Mouse (Mus musculus) activated CD4-positive, CD25-positive, alpha-beta regulatory T cell, adult 4 months (primary cell): ENCODE data around the gene Arhgap35. TPM values are rescaled to one million over a fixed set of nuclear protein-coding genes. Genes with fewer than 3 reads are reported as not detected.

Source experiments
- ATAC-seq: one replicate; pipeline ENCODE4 v1.8.0; 2017
- polyA plus RNA-seq, 2 experiments: library from polyadenylated mRNA; unstranded; fragments of 100-300 nt; shearing (Covaris generic); gene quantifications; one replicate each; pipeline ENCODE4 v1.2.1; 2017

Gene Arhgap35
- polyA plus RNA-seq, 2 experiments from 2014 or later = 2.1 to 2.2 TPM

DNA sequence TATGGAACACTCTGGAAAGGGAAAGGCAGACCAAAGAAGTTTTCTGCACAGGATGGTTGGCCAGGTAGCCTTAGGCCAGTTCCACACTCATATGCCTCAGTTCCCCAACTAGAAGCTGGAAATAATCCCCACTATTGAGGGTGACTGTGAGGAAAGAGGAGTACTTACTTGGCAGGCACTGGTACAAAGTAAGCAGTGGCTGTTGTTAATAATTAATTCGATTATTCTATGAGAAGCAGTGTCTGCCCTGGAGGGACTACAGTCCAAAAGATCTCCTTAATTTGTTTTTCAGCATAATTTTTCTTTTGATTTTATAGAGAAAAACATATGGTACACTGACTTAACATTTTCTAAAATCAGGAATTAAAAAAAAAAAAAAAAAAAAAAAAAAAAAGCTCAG, 10.7 kb downstream of the Arhgap35 start:
- no peak for ATAC-seq

DNA sequence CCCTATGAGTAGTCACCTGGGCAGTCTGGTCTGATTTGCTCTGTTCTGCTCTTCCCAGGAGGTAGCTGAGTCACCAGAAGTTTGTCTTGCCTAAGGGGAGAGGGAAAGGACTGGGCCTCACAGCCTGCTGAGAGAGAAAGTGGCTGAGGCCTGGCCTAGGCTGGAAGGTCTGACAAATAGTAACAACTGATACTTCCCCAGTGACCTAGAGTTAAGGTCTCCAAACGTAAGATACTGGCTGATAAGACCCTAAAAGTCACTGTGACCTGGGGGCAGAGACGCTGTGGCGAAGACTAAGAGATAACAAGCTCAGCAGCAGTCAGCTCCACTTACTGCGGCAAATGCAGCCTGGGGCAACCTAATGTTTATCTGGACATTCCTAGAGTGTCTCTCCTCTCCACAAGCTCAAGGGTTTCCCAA, 13.1 kb downstream of the Arhgap35 start:
- ATAC-seq = no peak

DNA sequence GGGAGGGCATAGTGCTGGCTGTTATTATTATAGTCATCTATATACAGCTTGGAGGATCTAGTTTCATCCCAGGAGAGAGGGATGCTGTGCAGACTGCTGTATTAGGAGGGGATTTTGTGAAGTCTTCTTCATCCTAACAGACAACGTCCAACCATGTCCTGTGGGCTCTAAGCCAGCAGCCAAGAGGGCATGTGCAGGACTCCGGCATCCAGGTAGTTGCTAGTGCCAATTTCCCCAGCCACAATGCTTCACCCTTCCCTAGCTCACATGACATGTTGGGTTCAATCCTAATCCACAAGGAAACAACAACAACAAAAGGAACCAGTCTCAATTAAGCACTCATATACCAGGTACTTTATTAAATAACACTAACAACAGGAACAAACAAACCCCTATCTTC, 15.8 kb downstream of the Arhgap35 start:
- no peak for ATAC-seq

DNA sequence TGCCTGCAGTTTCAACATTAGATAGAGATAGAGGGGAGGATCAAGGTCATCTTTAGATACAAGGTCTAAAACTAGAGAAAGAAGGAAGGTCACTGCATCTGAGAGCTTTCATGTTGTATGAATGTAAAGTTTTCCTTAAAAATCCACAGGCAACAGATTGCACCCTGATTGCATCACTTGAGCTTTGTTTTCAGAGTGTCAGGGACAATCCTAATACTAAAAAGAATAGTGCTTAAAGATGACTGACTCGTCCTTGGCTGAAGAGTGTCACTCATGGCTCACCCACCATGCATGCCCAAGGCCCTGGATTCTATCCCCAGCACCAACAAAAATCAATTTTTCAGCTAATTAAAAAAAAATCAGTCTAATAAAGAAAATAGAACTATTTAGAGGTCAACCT, 23.5 kb downstream of the Arhgap35 start:
- no peak for ATAC-seq

DNA sequence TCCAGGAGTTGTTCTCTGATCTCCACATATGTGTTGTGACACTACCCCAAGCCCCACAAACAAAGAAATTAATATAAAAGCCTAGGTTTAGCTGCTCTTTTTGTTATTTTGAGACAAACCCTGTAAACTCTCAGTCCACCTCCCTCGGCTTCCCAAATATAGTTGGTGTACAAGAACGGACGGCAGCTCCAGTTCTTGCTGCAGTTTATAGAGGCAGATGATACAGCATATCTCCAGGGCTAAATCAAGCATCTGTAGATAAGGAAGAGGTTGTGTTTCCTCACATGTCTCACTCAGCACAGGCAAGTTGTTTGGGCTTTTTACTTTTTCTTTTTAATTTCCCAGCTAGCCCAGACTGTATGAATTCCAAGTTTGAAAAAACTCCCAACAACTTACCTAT, 27.1 kb downstream of the Arhgap35 start:
- ATAC-seq = no peak

DNA sequence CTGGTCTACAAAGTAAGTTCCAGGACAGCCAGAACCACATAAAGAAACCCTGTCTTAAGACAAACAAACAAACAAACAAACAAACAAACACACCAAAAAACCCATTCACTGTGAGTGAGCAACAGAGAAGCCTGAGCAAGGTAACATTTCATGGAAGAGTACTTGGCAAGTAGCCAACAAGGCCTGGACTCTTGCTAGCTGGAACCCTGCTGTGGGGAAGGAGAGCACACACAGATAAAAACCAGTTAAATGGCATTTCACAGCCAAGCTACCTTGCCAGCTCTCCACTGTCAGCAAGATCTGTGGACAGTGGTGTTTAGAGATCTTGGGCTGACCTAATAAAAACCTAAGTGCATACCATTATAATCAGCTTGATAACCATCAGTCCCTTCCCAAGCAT, 30.4 kb downstream of the Arhgap35 start:
- ATAC-seq = no peak

DNA sequence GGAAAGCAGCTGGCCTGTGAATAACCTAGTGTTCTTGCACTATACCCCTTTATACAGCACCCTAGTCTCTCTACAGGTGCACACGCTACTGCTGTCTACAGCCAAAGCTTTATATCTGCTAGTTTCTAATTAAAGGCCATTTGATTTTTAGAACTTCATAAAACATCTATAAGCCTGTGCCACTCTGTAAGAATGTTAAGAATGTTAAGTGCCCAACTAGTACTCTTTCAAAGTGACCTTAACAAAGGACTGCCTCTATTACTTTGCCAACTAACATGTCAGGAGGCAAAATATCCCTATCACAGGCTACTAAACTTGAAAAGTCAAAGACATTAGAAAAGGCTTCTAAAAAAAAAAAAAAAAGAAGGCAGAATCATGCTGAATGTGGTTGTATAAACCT, 31.0 kb downstream of the Arhgap35 start:
- no peak for ATAC-seq

DNA sequence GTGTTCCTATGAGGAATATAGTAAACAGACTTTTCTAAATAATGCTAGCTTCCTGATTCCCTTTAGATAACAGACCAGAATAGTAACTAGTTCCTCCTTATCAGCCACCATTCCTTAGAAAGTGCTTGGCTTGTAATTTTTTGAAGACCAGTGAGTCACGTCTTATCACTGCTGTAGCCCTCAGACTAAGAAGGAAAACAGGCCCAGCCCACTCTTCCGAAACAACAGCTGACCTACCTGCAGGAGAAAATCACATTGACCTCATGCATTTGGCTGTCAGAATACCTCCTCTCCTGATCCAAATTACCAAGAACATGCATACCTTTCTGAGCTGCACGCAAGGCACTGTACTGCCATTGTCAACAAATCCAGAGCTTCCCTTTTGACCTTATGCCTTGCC, 32.5 kb downstream of the Arhgap35 start:
- no peak for ATAC-seq

DNA sequence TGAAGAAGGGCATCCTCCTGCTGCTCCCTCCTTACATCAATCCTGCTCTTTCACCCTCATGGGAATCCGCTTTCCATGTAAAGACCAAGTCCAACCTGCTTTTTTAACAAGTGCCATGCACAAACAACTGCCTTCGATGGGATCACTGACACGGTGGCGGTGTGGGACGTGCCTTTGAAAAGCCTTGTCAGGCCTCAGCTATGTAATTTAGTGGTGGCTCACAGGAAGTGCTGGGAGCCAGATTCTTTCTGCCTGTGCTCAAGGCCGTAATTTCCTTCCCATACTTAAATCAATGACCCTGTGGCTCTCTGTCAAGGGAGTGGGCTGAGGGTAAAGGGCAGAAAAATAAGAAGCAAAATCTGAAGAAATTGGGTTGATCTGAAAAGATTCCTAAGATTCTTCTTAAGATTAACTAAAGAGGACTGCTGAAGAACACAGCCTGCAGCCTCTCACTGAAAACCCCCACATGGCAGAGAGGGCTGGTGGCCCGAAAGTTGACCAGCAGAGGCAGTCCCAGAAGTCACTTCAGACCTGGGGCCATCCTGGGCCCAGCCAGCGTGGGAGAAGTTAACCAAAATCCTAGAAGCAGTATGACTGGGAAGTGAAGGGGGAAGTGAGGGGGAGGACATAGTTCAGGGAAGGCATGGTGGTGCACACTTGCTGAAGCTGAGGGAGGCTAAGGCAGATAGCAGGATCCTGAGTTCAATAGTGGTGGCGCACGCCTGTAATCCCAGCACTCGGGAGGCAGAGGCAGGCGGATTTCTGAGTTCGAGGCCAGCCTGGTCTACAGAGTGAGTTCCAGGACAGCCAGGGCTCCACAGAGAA, 33.3 kb downstream of the Arhgap35 start:
- ATAC-seq = no peak

DNA sequence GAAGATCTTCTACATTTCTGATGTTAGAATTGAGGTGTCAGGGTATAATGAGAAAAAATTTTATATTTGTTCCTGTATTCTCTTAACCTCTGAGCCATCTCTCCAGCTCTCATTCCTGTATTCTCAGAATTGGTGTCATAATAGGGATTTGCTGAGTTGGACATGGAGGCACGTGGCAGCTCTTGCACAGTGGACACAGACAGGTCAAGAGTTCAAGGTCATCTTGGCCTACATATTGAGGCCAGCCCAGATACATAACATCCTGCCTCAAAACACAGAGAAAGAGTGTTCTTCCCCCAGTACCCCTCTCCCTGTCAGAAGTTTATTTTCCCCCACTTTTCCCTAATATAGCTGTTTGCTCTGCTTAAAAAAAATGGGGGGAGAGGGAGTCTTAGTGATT, 38.1 kb downstream of the Arhgap35 start:
- no peak for ATAC-seq

DNA sequence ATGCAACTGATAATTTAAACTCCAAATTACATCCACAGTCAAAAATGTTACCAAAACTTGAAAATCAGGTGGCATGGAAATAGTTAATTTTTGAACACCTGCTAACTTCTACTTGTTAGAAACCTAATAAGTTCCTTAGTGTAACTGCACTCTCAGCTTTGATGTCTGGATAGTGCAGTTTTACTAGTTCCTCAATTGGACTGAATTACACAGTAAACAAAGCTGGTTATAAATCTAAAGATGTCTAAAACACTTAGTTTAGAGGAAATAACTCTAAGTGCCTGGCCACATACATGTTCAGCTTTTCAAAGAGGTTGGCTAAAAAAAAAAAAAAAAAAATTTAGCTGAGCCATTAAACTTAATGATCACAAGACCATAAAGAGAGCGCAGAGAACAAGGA, 43.6 kb downstream of the Arhgap35 start:
- ATAC-seq = no peak

DNA sequence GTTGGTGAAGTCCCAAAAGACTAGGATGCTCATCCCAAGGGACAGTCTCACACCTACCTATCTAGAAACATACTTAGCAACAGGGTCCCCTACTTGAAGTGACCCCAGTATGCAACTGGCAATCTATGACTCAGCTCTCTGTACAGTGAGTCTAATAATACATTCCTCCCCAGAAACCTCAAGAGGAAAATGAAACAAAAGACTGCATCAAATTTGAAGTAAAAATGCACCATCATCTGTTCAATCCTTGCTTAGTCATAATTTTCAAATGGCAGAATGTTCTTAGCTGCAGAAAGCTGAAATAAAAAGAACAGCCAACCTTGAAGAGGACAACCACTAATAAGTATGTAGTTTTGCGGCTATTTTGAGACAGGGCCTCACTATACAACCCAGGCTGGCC, 44.1 kb downstream of the Arhgap35 start:
- ATAC-seq = no peak

DNA sequence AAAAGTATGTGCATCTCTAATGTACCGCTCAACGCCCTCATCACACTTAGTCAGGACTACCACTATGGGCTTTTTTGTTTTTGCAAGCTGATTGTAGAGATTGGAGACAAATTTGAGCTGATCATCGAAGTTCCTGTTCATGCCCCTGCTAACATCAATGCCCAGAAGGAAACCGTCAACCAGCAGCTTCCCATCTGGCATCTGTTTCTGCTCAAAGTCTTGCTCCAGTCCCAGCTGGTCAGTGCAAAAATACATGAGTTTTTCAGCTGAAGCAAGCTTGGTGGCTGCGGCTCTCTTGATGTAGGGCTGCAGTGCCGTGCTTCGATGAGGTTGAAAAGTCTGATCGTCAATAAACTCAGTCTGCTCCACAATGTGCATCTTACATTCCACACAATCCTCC, 50.3 kb downstream of the Arhgap35 start:
- no peak for ATAC-seq

DNA sequence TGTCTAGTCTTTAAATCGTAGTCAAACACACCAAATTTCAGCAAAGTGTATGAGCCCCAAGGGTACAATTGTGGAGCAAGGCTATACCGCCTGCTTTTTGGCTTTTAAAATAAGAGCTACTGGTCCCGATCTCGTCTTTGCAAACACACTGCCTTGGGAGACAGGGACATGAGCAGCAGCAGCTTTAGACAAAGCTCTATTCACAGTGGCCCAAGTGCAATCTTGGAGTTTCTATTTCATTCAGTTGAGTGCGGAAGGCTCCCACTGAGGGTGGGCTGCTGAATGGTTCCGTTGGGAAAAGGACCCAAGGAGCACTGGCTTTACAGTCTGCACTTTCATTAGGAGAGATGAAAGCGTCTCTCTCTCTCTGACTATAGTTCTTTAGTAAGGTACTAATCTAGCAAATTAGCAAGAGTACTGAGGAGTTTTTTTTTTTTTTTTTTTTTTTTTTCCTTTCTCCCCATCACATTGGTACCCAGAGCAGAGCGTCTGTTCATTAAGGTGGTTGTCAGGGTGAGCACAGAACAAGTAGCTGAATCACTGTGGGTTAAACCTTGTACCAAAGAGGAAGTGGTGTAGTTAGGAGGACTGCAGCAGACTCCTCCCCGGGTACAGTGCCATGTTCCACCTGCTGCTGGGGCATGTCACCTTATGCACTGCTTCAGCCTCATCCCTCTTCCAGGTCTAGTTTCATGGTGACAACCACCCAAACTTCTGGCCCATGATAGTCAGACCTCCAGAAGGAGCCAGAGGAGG, 56.8 kb downstream of the Arhgap35 start:
- ATAC-seq = no peak

DNA sequence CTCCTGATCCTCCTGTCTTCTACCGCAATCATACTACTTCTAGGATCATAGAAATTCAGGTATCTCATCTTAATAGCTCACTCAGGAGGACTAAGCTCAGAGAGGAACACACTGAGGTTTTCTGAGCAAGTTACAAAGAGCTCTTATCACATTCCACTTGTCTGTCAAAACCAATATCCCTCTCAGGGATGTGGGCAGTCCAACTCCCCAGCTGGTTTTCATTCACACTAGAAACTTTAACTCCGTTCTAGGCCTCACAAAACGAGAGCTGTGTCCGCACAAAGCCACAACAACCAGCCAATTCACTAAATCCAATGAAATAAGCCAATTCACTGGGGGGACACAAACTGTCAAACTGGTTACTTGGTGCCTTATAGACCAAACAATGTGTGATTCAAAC, 57.5 kb downstream of the Arhgap35 start:
- ATAC-seq = no peak

DNA sequence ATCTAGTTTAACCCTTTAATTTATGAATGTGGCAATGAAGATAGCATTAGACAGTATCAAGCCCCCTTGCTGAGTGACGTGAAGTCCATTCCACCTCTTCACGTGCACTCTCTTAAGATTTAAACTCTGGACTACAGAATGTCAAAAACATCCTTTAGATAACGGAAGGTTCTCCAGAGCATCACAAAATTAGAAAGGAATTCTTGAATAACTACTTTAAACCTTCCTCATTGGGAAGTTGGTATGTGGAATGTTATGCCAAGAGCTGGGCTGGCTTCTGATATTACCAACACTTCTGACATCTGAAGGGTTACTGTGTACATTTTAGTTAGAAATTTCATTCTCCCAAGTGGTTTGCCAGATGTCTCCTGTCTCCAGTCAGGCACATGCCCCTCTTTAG, 60.6 kb downstream of the Arhgap35 start:
- no peak for ATAC-seq

DNA sequence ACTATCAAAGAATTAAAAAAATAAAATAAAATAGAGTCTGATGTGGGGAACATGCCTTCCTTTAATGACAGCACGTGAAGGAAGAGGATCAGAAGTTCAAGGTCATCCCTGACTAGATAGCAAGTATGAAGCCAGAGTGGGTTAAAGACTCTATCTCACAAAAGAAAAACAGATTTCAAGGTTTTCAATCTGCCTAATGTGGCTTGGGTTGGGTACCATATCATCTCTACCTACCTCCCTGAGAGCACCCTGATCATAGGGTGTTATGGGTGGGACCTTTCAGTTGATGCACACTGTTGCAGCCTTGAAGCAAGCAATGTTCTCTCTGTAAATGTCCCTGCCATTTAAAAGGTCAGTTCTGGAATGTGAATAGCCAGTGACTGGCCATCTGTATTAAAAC, 63.2 kb downstream of the Arhgap35 start:
- no peak for ATAC-seq

DNA sequence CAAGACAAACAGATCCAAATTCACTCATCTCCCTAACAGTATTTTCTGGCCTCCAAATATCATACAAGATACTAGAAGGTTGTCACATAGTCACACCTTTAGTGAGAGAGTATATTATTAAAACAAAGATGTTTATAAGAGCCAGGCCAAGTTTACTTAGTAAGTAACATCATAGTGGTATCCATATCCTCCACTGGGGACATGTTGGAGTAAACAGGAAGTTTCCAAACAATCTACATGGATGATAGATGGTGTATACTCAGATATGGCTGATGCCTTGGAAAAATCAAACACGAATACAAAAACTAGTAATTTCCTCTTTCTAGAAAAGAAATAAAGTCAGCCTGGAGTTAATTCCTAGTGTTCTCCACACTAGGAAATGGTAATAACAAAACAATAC, 65.5 kb downstream of the Arhgap35 start:
- no peak for ATAC-seq

DNA sequence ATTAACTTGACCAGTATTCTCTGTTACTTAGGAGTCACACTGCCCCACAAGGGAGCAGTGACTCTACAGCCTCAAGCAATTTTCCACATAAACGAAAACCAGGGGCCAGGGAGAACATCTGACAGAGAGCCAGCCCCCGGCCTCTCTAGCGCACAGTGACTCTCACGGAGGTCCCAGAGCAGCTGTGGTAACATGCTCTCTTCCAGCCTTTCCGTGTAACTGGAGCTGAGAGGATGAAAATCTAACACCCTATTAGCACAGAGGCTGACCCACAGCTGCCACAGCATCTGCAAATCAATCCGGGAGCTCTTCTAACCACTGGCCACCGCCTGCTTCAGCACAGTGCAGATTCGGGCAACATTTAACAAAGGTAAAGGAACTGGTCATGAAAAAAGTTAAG, 70.0 kb downstream of the Arhgap35 start:
- ATAC-seq = no peak

DNA sequence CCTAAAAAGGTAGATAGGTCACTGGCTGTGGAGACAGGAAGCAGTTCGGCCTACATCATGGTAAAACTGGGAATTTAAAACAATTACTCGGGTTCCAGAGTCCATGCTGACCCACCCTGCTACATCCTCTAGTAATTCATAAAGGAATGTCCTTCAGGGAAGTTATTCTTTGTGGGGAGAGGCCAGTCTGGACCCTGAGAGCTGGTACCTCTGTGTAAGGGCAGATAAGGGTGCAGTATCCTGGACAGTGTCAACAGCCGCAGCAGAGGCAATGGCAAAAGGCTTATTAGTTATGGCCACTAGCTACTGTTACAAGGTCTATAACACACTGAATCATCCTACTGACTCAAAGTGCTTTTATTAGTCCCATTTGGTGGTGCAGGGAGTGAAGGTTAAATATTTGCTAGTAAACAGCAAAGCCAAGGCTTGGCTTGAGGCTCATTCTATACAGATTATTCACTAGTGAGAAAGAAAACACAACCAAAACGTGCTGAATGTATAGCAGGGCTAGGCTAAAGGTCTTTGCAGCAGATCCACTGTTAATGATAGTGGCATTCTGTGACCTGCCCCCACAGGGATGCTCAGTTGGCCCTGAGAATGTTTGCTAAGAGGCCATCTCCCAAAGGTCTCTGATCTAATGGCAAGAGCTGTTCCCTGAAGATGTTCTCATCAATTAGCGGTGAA, 77.4 kb downstream of the Arhgap35 start:
- ATAC-seq = no peak

DNA sequence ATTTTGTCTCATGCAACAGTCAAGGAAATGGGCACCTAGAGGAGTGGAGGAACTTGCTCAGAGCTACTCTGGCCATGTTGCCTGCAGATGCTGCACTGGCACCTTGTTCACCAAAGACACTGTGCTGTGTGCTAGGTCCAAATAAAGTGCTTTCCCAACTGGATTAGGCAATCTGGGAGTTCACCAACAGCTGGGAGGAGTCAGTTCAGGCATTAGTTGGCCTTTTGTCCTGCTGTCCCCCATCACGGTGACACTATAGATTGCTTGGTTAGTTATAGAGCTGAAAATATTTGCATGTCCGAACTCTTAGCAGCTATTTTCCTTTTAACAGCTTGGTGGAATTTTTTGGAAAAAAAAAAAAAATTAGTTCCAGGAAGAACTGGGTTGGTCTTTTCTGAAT, 88.8 kb downstream of the Arhgap35 start:
- no peak for ATAC-seq

DNA sequence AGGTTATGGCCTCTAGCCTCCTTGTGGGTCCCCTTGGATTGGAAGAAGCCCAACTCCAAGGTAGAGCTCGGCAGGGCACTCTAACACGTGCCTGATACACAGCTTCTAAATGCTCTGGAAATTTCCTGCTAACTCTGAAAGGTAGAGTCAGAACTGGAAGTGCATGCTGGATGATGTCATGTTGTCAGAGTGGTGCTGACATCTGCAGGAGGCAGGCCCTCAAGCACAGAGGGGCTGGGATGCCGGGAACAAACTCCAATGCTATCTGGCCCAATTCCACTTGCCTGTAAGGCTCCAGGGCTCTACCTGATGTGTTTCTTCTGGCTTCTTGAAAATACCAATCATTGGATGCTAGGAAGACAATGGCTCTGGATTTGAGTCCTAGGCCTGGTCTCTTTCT, 89.3 kb downstream of the Arhgap35 start:
- ATAC-seq = no peak

DNA sequence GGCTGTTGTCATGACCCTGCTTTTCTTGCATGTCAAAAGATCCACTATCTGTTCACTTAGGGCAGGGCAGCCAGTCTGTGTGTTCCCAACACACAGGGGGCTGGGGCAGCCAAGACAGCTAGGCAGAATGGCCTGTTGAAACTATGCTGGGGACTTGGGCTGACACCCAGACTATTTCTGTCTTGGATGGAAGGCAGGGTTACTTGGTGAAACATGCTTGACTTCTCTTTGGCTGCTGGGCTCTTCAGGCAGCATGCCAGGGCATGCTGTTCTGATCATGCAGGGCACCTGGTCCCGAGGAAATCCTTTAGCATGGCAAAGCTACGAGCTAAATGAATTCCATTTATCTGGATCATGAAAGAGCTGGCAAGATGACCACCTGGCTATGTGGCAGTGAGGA, 90.5 kb downstream of the Arhgap35 start:
- no peak for ATAC-seq

DNA sequence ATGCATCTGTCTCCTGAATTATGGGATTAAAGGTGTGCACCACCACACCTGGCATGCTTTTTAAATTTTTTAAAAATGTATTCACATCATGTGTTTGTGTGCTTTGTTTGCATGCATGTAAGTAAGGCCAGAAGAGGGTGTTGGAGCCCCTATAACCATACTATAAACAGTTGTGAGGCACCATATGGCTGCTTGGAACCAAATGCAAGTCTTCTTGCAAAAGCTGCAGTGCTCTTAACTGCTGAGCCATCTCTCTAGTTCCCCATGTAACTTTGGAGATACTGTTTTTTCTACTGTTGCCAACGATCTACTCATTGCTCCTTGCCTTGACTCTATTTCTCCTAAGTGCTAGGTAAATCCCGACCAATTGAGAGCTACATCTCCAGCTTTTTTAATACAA, 95.5 kb downstream of the Arhgap35 start:
- no peak for ATAC-seq
